Mouse (Mus musculus) CH12.LX (cell line): ENCODE measurements at regions not wholly inside any gene's neighbourhood (a gene's known extent, or its start where the extent isn't known, plus 50 kb on each side); places are given as distances from the start of the nearest gene placed in this dataset.

Experiments
- BHLHE40 ChIP-seq: IDR thresholded peaks from 2 replicates; pipeline ENCODE4 v1.6.1; 2011; ENCODE audit warnings: mild to moderate bottlenecking, low read depth, low read length, improper control_type of control experiment
- CTCF ChIP-seq, 2 experiments: IDR thresholded peaks in 1 of 2; conservative IDR thresholded peaks in 1 of 2; 2 replicates each; pipeline ENCODE4 v1.5.1; 2011 to 2012; ENCODE audit warnings: low read depth in 2 of 2, low read length in 2 of 2, improper control_type of control experiment in 1 of 2, inconsistent platforms in 1 of 2, mild to moderate bottlenecking in 1 of 2, moderate library complexity in 1 of 2
- MYC ChIP-seq: IDR thresholded peaks from 2 replicates; pipeline ENCODE4 v1.6.1; 2011; ENCODE audit warnings: low read depth, mild to moderate bottlenecking, improper control_type of control experiment, low read length
- POLR2A ChIP-seq: IDR thresholded peaks from 2 replicates; pipeline ENCODE4 v1.6.1; 2011; ENCODE audit warnings: low read depth, mild to moderate bottlenecking, improper control_type of control experiment, low read length

- TF ChIP-seq CTCF (conservative IDR thresholded peaks at IDR 0.05 in 1 of 2, IDR thresholded peaks at IDR 0.05 in 1 of 2; ENCODE audit: low read depth in 2 of 2, low read length in 2 of 2) (no peak), POLR2A (no peak), BHLHE40 (no peak), MYC (no peak)
Observed at GRCm38 (mm10) chr3:148413027-148413426, 577.3 kb downstream of the Adgrl2 start.
